Comparison of ENCODE assay signal across 27 mouse cellular contexts in the genomic region with DNA sequence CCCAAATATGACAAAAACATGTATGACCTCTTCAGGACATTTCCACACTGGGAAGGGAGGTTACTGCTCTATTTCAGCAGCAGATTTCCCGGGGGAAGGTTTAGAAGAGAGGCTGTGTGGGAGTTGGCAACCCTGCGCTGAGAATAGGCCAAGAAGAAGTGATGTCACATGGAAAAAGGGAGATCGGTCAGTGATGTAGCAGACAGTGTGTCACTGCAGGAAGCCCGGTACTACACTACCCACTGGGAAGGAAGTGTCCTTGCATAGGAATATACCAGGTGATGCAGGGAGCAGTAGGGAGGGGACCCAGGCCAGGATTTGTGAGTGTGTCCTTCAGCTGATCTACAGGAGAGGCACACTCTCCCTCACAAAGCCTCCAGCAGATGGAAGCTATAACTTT. TPM values are rescaled to one million over a fixed set of nuclear protein-coding genes. Genes with fewer than 3 reads are reported as not detected.
DNase-seq lines count a peak whose midpoint lies in the region; ATAC-seq and TF ChIP-seq lines count a peak whose summit lies in the region.
"Not testable (repeated sequence)": the region's sequence is repeated elsewhere in the genome, so short reads cannot be mapped to it uniquely, and the experiment has no call there.
"Had no signal": no experiment of that assay in that cellular context is flagged by ENCODE, and none has a peak within 500 bp of the region (broad histone marks: within the 10 kb centered on the region; RNA-seq: fewer than 3 reads in every experiment).

No protein-coding gene starts in this region.

- H3K36me3 ChIP-seq in heart, postnatal 0 days (replicated peaks; ENCODE audit: control insufficient read depth, insufficient read depth, low read length), result not testable (repeated sequence)

- not testable (repeated sequence) for H3K27me3 ChIP-seq in heart, postnatal 0 days (ENCODE audit: control insufficient read depth, insufficient read depth, low read length)

- not testable (repeated sequence) for TF ChIP-seq EP300 in heart, postnatal 0 days (IDR thresholded peaks at IDR 0.05; ENCODE audit: low read depth)

- not testable (repeated sequence) for H3K9ac ChIP-seq in heart, postnatal 0 days (replicated peaks; ENCODE audit: low read depth, low read length)

- intact Hi-C loops in gastrocnemius, postnatal 14 days (cut with DNase I; ENCODE audit: low total_unique reads), result not testable (repeated sequence)

- H3K4me1 ChIP-seq in heart, postnatal 0 days (ENCODE audit: control insufficient read depth, insufficient read depth), result not testable (repeated sequence)

- not testable (repeated sequence) for H3K4me3 ChIP-seq in heart, postnatal 0 days (ENCODE audit: low read depth, low read length)

- peak; percentile 30; the same call in 1 of the 2 replicates for ATAC-seq in heart, postnatal 0 days (ENCODE audit: insufficient read depth, low read depth)

- DNase-seq in adipocyte (ENCODE audit: low spot score), result peak; percentile 15
- DNase-seq in brain, adult 2 months (ENCODE audit: low read depth, low spot score), result peak; percentile 45
- DNase-seq in frontal cortex, postnatal 36 days (ENCODE audit: low spot score in 2 of 2), result peak; percentile 4 to 8
- peak; percentile 14 for DNase-seq in gastrocnemius, postnatal 14 days
- not testable (repeated sequence) for DNase-seq in heart, postnatal 0 days (ENCODE audit: low spot score)
- DNase-seq in left cerebral cortex, adult 18-20 months (ENCODE audit: low spot score in 2 of 2), result peak; percentile 2 to 17
- peak; percentile 2 for DNase-seq in ovary, postnatal 14 days (ENCODE audit: low spot score)
- DNase-seq in skeletal muscle tissue, adult 2 months (ENCODE audit: low read depth, low spot score), result peak; percentile 20

- H3K9me3 ChIP-seq in heart, postnatal 0 days (replicated peaks; ENCODE audit: control insufficient read depth, low read length), result not testable (repeated sequence)

- H3K4me2 ChIP-seq in heart, postnatal 0 days (ENCODE audit: low read depth, low read length), result not testable (repeated sequence)

- TF ChIP-seq CTCF in heart, postnatal 0 days (IDR thresholded peaks at IDR 0.05; ENCODE audit: low read depth), result not testable (repeated sequence)

- not testable (repeated sequence) for H3K27ac ChIP-seq in heart, postnatal 0 days (ENCODE audit: low read depth)

- 33% methylated on average over 4 of the region's 4 CpGs for WGBS in heart, postnatal 0 days

RNA-seq across cellular contexts. Expression of gene Tcl1b1, which starts 4.2 kb away (rescaled TPM):
- not detected for total RNA-seq in gastrocnemius, postnatal 14 days (2021)
- not detected in 2 replicates for total RNA-seq in heart, postnatal 0 days (2014; rRNA removed; ENCODE audit: low replicate concordance)
- not detected in 2 replicates for polyA plus RNA-seq in heart, postnatal 0 days (2015; fragmentation: Nextera tagmentation; extraction: Ambion mirVana)
- not detected for total RNA-seq in left cerebral cortex, adult 18-20 months (2021)
- total RNA-seq: adrenal gland, adult 18-20 months; adrenal gland, postnatal 25 days; ES-E14; gastrocnemius, adult 8-10 months; gastrocnemius, postnatal 4 days; heart, adult 18-20 months; heart, postnatal 25 days had no signal
- polyA plus RNA-seq: activated CD4-positive, CD25-positive, alpha-beta regulatory T cell, adult 4 months; embryonic facial prominence, embryonic 11.5 days; embryonic facial prominence, embryonic 14.5 days; forebrain, embryonic 10.5 days; forebrain, embryonic 13.5 days; forebrain, embryonic 16.5 days; heart, embryonic 12.5 days; heart, embryonic 15.5 days; hindbrain, embryonic 10.5 days; hindbrain, embryonic 13.5 days; hindbrain, embryonic 16.5 days; intestine, embryonic 15.5 days had no signal

RNA-seq across cellular contexts. Expression of gene Tcl1b2, which starts 9.5 kb away (rescaled TPM):
- not detected for total RNA-seq in gastrocnemius, postnatal 14 days (2021)
- total RNA-seq in heart, postnatal 0 days (2014; rRNA removed; ENCODE audit: low replicate concordance), result not detected in 2 replicates
- polyA plus RNA-seq in heart, postnatal 0 days (2015; fragmentation: Nextera tagmentation; extraction: Ambion mirVana), result not detected in 2 replicates
- total RNA-seq in left cerebral cortex, adult 18-20 months (2021), result not detected
- total RNA-seq: adrenal gland, adult 18-20 months; adrenal gland, postnatal 25 days; ES-E14; gastrocnemius, adult 8-10 months; gastrocnemius, postnatal 4 days; heart, adult 18-20 months; heart, postnatal 25 days had no signal
- polyA plus RNA-seq: activated CD4-positive, CD25-positive, alpha-beta regulatory T cell, adult 4 months; embryonic facial prominence, embryonic 11.5 days; embryonic facial prominence, embryonic 14.5 days; forebrain, embryonic 10.5 days; forebrain, embryonic 13.5 days; forebrain, embryonic 16.5 days; heart, embryonic 12.5 days; heart, embryonic 15.5 days; hindbrain, embryonic 10.5 days; hindbrain, embryonic 13.5 days; hindbrain, embryonic 16.5 days; intestine, embryonic 15.5 days had no signal

RNA-seq across cellular contexts. Expression of gene Tcl1b5, which starts 20.9 kb away (rescaled TPM):
- total RNA-seq in gastrocnemius, postnatal 14 days (2021), result not detected
- not detected in 2 replicates for total RNA-seq in heart, postnatal 0 days (2014; rRNA removed; ENCODE audit: low replicate concordance)
- polyA plus RNA-seq in heart, postnatal 0 days (2015; fragmentation: Nextera tagmentation; extraction: Ambion mirVana), result not detected in 2 replicates
- total RNA-seq in left cerebral cortex, adult 18-20 months (2021), result not detected
- total RNA-seq: adrenal gland, adult 18-20 months; adrenal gland, postnatal 25 days; ES-E14; gastrocnemius, adult 8-10 months; gastrocnemius, postnatal 4 days; heart, adult 18-20 months; heart, postnatal 25 days had no signal
- polyA plus RNA-seq: activated CD4-positive, CD25-positive, alpha-beta regulatory T cell, adult 4 months; embryonic facial prominence, embryonic 11.5 days; embryonic facial prominence, embryonic 14.5 days; forebrain, embryonic 10.5 days; forebrain, embryonic 13.5 days; forebrain, embryonic 16.5 days; heart, embryonic 12.5 days; heart, embryonic 15.5 days; hindbrain, embryonic 10.5 days; hindbrain, embryonic 13.5 days; hindbrain, embryonic 16.5 days; intestine, embryonic 15.5 days had no signal

RNA-seq across cellular contexts. Expression of gene Tcl1b3, which starts 35.6 kb away (rescaled TPM):
- not detected for total RNA-seq in gastrocnemius, postnatal 14 days (2021)
- total RNA-seq in heart, postnatal 0 days (2014; rRNA removed; ENCODE audit: low replicate concordance), result not detected in 2 replicates
- polyA plus RNA-seq in heart, postnatal 0 days (2015; fragmentation: Nextera tagmentation; extraction: Ambion mirVana), result not detected in 2 replicates
- total RNA-seq in left cerebral cortex, adult 18-20 months (2021), result not detected
- total RNA-seq: adrenal gland, adult 18-20 months; adrenal gland, postnatal 25 days; ES-E14; gastrocnemius, adult 8-10 months; gastrocnemius, postnatal 4 days; heart, adult 18-20 months; heart, postnatal 25 days had no signal
- polyA plus RNA-seq: activated CD4-positive, CD25-positive, alpha-beta regulatory T cell, adult 4 months; embryonic facial prominence, embryonic 11.5 days; embryonic facial prominence, embryonic 14.5 days; forebrain, embryonic 10.5 days; forebrain, embryonic 13.5 days; forebrain, embryonic 16.5 days; heart, embryonic 12.5 days; heart, embryonic 15.5 days; hindbrain, embryonic 10.5 days; hindbrain, embryonic 13.5 days; hindbrain, embryonic 16.5 days; intestine, embryonic 15.5 days had no signal

RNA-seq across cellular contexts. Expression of gene Tcl1b4, which starts 46.5 kb away (rescaled TPM):
- total RNA-seq in gastrocnemius, postnatal 14 days (2021), result not detected
- total RNA-seq in heart, postnatal 0 days (2014; rRNA removed; ENCODE audit: low replicate concordance), result not detected in 2 replicates
- not detected in 2 replicates for polyA plus RNA-seq in heart, postnatal 0 days (2015; fragmentation: Nextera tagmentation; extraction: Ambion mirVana)
- not detected for total RNA-seq in left cerebral cortex, adult 18-20 months (2021)
- total RNA-seq: adrenal gland, adult 18-20 months; adrenal gland, postnatal 25 days; ES-E14; gastrocnemius, adult 8-10 months; gastrocnemius, postnatal 4 days; heart, adult 18-20 months; heart, postnatal 25 days had no signal
- polyA plus RNA-seq: activated CD4-positive, CD25-positive, alpha-beta regulatory T cell, adult 4 months; embryonic facial prominence, embryonic 11.5 days; embryonic facial prominence, embryonic 14.5 days; forebrain, embryonic 10.5 days; forebrain, embryonic 13.5 days; forebrain, embryonic 16.5 days; heart, embryonic 12.5 days; heart, embryonic 15.5 days; hindbrain, embryonic 10.5 days; hindbrain, embryonic 13.5 days; hindbrain, embryonic 16.5 days; intestine, embryonic 15.5 days had no signal
